Mouse (Mus musculus): ENCODE measurements around the gene H2-Ob.

Gene H2-Ob

DNA sequence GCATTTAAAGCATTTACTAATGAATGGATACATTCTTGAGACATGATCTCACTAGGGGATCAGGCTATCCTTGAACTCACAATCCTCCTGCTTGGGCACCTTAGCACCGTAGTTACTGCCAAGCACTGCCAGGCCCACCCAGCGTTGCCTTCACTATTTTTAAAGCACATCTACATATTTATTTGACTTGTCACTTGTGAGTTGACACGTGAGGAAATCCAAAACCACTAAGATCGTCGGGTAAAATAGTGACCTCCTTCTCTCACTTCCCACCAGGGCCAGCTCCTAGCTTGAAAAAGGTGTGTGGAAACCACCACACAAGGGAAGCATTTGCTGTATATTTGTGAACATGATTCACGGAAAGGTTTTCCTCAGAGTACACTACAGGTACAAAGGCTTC is 48.3 kb downstream of the H2-Ob start:
- no peak for DNase-seq

- DNase-seq, result peak; percentile 79 to 83
These were observed 48.9 kb downstream of the H2-Ob start, which contains the start of gene H2-Aa for GRCm38 (mm10) chr17:34287648-34288047. Gene H2-Aa, minus strand, starts transcription at chr17:34287823.

DNA sequence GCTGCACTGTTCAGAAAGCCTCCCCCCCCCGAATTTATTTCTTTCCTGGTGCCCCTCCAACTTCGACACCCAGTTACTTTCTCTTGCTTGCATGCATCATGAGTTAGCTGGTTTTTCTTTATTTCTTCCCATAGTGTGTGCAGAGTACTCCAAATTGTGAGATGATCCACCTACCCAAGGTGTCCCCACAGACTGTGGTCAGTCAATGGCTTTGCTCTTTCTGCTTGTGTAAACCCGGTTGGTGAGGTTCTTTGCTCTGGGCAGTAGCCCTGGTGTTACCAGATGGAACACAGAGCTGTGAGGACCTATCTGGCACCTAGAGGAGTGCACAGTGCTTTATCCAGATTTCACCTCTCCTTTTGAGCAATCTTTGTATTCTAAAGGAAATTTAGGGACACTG is 49.4 kb downstream of the H2-Ob start:
- DNase-seq, result no peak

DNA sequence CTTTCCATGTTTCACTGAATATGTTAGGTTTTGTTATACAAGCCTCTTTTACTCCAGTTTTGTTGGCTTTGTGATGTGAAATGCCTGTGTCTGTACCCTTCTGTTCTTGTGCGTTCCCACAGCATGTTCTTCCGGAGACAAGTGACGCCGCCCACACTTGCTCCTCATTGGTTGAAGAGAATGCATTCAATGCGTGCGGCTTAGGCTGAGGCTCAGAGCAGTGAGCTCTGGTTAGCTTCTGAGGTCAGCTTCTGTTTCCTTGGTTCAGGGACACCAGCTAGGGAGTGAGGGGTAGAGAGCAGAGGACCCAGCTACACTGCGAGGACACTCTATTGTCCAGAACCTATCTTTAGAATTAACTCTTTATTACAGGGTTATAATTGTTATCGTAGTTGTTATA is 52.9 kb downstream of the H2-Ob start:
- DNase-seq, result peak; percentile 89 to 90

DNA sequence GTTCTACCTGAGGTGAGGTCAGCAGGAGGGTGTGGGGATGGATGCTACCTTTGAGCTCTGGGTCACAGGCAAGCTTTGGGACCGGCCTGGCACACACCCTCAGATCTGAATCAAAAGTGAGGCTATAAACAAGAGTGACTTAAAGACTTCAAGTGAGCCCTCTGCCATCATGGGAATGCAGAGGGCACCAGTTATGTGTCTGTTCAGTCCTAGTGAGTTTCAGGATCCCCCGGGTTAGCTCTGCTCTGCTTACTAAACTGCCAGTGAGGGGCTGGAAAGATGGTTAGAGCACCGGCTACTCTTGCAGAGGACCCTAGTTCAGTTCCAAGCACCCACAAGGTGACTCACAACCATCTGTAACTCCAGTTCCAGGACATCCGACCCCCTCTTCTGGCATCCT is 53.9 kb downstream of the H2-Ob start:
- DNase-seq, result no peak

GRCm38 (mm10) chr17:34293533-34293932 is 54.8 kb downstream of the H2-Ob start:
- no peak for DNase-seq

DNA sequence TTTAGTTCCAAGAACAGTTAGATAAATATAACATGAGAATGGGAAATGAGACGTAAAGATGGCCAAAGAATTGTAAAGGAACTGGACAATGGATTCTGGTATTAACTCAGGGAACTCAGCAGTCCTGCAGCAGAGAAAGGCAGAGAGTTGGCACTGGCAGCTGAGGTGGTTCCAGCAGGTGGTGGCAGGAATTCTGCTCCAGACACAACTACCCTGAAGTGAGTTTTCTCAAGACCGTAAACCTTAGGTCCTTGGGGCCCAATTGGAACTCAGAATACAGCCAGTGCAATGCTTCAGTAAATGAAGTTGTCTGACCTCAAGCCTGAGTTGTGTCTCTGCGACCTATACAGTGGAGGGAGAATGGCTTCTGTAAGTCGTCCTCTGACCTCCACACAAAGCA is 55.5 kb downstream of the H2-Ob start:
- no peak for DNase-seq

DNA sequence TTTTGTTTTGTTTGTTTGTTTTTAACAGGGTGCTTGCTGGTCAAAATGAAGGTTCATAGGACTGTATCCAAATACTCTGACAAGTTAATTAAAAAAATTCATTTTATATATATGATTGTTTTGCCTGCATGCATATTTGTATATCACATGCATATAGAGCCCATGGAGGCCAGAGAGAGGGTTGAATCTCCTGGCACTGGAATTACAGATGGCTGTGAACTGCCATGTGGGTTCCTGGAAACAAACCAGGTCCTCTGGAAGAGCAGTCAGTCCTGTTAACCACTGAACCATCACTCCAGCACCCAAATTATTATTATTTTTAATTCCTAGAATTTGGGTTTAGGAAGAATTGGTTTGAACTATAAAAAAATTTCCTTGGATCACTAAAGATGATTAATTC is 56.6 kb downstream of the H2-Ob start:
- DNase-seq, result no peak

- peak; percentile 22 to 53 for DNase-seq
These were observed 57.4 kb downstream of the H2-Ob start for GRCm38 (mm10) chr17:34295891-34296794.

DNA sequence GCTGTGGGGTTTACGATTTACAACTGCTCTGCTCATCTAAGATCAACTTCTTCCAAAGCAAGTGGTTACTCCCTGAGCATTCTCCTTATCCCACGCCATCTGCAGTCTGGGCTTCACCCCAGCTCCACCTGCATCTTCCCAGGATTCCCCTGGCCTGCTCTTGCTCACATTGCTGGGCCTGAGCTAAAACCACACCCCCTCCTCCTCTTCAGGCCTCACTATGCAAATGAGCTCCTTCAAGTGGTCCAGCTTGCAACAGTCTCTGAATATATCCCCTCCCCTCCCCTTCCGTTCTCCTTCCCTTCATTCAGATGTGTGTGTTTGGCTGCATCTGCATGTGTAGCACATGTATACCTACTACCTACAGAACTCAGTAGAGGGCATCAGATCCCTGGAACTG is 60.7 kb downstream of the H2-Ob start:
- DNase-seq, result no peak

DNA sequence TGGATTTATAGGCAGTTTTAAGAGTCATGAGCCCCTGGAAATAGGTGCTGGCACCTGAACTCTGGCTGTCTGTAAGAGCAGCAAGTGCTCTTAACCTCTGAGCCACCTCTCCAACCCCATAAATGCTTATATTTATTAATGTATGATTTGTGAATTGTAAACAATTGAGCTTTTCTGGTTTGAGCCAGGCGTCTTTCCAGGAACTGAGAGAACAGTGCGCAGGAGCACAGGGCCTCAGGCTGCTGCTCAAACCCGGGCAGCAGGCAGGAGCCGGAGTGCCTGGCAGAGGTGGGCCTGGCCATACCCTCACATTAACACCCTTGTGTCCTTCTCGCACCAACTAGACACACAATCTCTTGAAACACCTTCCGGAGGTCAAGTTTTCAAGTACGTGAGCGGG is 61.4 kb downstream of the H2-Ob start:
- DNase-seq, result no peak

DNA sequence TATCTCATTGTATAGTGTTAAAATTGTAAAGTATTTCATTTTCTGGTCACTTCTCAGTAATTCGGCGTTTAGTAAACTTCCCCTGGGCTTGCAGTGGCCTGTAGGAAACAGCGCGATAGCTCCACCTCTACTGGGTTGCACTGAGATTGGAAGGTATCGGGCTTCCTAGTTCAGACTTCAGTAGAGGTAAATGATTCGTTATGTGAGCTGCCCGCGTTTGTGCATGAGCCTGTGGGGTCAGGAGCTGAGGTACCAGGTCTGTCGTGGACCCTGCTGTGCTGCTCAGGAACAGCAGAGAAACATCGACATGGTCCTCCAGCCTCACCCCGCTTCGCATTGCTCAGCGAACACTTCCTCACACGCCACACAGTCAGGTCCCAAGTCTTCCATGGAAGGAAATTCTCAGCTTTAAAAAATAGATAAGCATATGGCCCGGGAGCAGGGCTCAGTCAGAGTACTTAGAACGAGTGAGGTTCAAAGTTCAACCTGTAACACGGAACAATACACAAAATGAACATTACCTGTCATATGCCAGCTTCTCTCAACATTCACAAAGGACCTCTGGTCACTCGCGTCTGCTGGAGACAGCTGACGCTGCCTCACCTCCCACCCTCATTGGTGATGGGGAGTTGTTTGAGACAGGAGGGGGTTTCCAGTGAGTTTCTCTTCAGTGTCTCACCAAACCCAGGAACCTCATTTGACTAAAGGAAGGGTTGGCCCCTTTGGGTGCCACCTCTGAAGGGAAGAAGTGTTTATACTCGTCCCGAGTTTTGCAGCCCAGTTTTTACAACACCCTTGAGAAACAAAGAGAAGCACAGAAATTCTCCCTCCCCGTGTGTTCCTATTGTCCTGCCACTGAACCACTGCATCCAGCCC is 62.2 kb downstream of the H2-Ob start:
- DNase-seq, result no peak

DNA sequence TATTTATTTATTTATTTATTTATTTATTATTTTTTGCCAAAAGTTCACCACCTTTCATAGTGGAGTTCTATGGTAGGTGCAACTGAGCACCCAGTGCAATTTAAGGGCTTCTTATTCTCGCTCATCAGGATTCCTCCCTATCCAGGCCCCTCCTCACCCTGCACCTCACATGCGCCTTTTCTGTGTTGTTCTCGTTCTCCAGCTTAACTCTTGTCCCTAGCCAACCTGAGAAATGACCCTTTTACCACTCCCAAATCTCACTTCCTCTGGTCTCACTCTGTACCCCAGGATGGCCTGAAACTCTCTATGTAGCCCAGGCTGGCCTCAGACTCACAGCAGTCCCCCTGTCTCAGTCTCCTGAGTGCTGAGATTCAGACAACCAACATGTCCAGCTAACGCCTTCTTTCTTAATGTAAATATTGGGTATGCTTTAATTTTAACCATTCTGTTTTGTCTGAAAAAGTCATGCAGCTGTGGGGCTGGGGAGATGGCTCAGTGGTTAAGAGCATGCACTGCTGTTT is 63.0 kb downstream of the H2-Ob start:
- DNase-seq, result no peak

- no peak for DNase-seq
These were observed 65.1 kb downstream of the H2-Ob start for GRCm38 (mm10) chr17:34303789-34304188.
